Comparison of ENCODE assay signal across 23 mouse cellular contexts in genomic region chr3:52173490-52173889, GRCm38 (mm10).
DNase-seq lines count a peak whose midpoint lies in the region; ATAC-seq and TF ChIP-seq lines count a peak whose summit lies in the region.
"Had no signal": no experiment of that assay in that cellular context is flagged by ENCODE, and none has a peak within 500 bp of the region (broad histone marks: within the 10 kb centered on the region; RNA-seq: fewer than 3 reads in every experiment).

No protein-coding gene starts in this region.

- no peak overlapping the region for H3K4me2 ChIP-seq in intestine, postnatal 0 days (replicated peaks; ENCODE audit: low read depth)
- no peak overlapping the region for H3K4me2 ChIP-seq in intestine, embryonic 16.5 days (ENCODE audit: low read depth, low read length)
- H3K4me2 ChIP-seq in liver, postnatal 0 days (ENCODE audit: low read depth, low read length), result no peak overlapping the region
- H3K4me2 ChIP-seq in liver, embryonic 11.5 days, result no peak overlapping the region
- no peak overlapping the region for H3K4me2 ChIP-seq in CH12.LX (ENCODE audit: insufficient read depth, low read depth, poor library complexity, severe bottlenecking)
- no peak overlapping the region for H3K4me2 ChIP-seq in stomach, postnatal 0 days (replicated peaks; ENCODE audit: low read depth)
- H3K4me2 ChIP-seq: heart, embryonic 13.5 days; hindbrain, embryonic 12.5 days; limb, embryonic 15.5 days; midbrain, embryonic 12.5 days had no signal

- no peak for ATAC-seq in intestine, postnatal 0 days
- ATAC-seq in intestine, embryonic 16.5 days, result no peak
- ATAC-seq in liver, postnatal 0 days, result no peak
- ATAC-seq in liver, embryonic 11.5 days (replicated peaks; ENCODE audit: low FRiP score), result no peak
- ATAC-seq in stomach, postnatal 0 days (ENCODE audit: low FRiP score, low TSS enrichment), result no peak
- ATAC-seq: forebrain, postnatal 0 days; Patski had no signal

- H3K9ac ChIP-seq in intestine, postnatal 0 days (ENCODE audit: low read depth, low read length), result no peak overlapping the region
- H3K9ac ChIP-seq in intestine, embryonic 16.5 days (ENCODE audit: low read depth, low read length), result no peak overlapping the region
- H3K9ac ChIP-seq in liver, postnatal 0 days (replicated peaks), result no peak overlapping the region
- no peak overlapping the region for H3K9ac ChIP-seq in liver, embryonic 11.5 days (ENCODE audit: low read depth, low read length)
- H3K9ac ChIP-seq in CH12.LX (ENCODE audit: insufficient read depth, low read depth), result no peak overlapping the region
- H3K9ac ChIP-seq in stomach, postnatal 0 days (ENCODE audit: low read length), result no peak overlapping the region
- H3K9ac ChIP-seq: forebrain, postnatal 0 days; heart, embryonic 13.5 days; hindbrain, embryonic 12.5 days; limb, embryonic 15.5 days; midbrain, embryonic 12.5 days had no signal

- H3K36me3 ChIP-seq in intestine, postnatal 0 days (ENCODE audit: control insufficient read depth, insufficient read depth), result no peaks in the 10 kb centered on the region
- H3K36me3 ChIP-seq in intestine, embryonic 16.5 days (ENCODE audit: control insufficient read depth, insufficient read depth, low read length), result no peaks in the 10 kb centered on the region
- H3K36me3 ChIP-seq in liver, postnatal 0 days (replicated peaks; ENCODE audit: insufficient read depth, low read length), result no peaks in the 10 kb centered on the region
- no peaks in the 10 kb centered on the region for H3K36me3 ChIP-seq in liver, embryonic 11.5 days (ENCODE audit: control insufficient read depth, insufficient read depth, low read length)
- H3K36me3 ChIP-seq in CH12.LX (replicated peaks in 1 of 2; ENCODE audit: control insufficient read depth in 1 of 2, insufficient read depth in 1 of 2, low read length in 1 of 2), result no peaks in the 10 kb centered on the region
- H3K36me3 ChIP-seq in stomach, postnatal 0 days (ENCODE audit: control insufficient read depth, insufficient read depth, low read length), result no peaks in the 10 kb centered on the region
- H3K36me3 ChIP-seq: embryonic facial prominence, embryonic 10.5 days; heart, embryonic 13.5 days; hindbrain, embryonic 12.5 days; limb, embryonic 15.5 days; midbrain, embryonic 12.5 days had no signal

- peak; percentile 40 for TF ChIP-seq RAD21 in CH12.LX (IDR thresholded peaks at IDR 0.05; ENCODE audit: low read depth, low read length)

- in situ Hi-C loops in CH12.LX (cut with MboI; ENCODE audit: low pct_ligation_motif_present, low pct_unique_long_range_greater_than_20kb, low sequenced_read_pairs), result no loop called here

- TF ChIP-seq POLR2A in CH12.LX (IDR thresholded peaks at IDR 0.05; ENCODE audit: low read depth, low read length), result no peak

- dilution Hi-C loops in CH12.LX (cut with MboI; ENCODE audit: extremely low pct_ligation_motif_present, extremely low pct_unique_long_range_greater_than_20kb, low sequenced_read_pairs), result no loop called here

- TF ChIP-seq EP300 in liver, postnatal 0 days (IDR thresholded peaks at IDR 0.05; ENCODE audit: low read depth), result no peak
- no peak for TF ChIP-seq EP300 in CH12.LX (IDR thresholded peaks at IDR 0.05; ENCODE audit: low read length)
- TF ChIP-seq EP300 in stomach, postnatal 0 days (optimal IDR thresholded peaks at IDR 0.05), result no peak

- H3K27me3 ChIP-seq in intestine, postnatal 0 days (replicated peaks; ENCODE audit: control insufficient read depth, insufficient read depth, low read length), result no peaks in the 10 kb centered on the region
- no peaks in the 10 kb centered on the region for H3K27me3 ChIP-seq in intestine, embryonic 16.5 days (replicated peaks; ENCODE audit: control insufficient read depth, insufficient read depth, low read length)
- H3K27me3 ChIP-seq in liver, postnatal 0 days (ENCODE audit: insufficient read depth, low read length), result no peaks in the 10 kb centered on the region
- H3K27me3 ChIP-seq in liver, embryonic 11.5 days (replicated peaks; ENCODE audit: control insufficient read depth, insufficient read depth, low read length), result no peaks in the 10 kb centered on the region
- no peaks in the 10 kb centered on the region for H3K27me3 ChIP-seq in CH12.LX (replicated peaks)
- H3K27me3 ChIP-seq in stomach, postnatal 0 days (ENCODE audit: control insufficient read depth, insufficient read depth, low read length), result no peaks in the 10 kb centered on the region
- H3K27me3 ChIP-seq: hindbrain, embryonic 12.5 days; midbrain, embryonic 12.5 days; Patski had no signal

- TF ChIP-seq CTCF in intestine, postnatal 0 days (IDR thresholded peaks at IDR 0.05; ENCODE audit: low read depth), result peak; percentile 51
- peak; percentile 25; the same call in 1 of the 2 replicates for TF ChIP-seq CTCF in liver, postnatal 0 days (IDR thresholded peaks at IDR 0.05; ENCODE audit: low read depth)
- TF ChIP-seq CTCF in CH12.LX (conservative IDR thresholded peaks at IDR 0.05 in 1 of 2, IDR thresholded peaks at IDR 0.05 in 1 of 2; ENCODE audit: low read depth in 2 of 2, low read length in 2 of 2), result peak in 1 of 2 experiments; percentile 38; a peak in 2 of 4 replicates
- TF ChIP-seq CTCF in stomach, postnatal 0 days (IDR thresholded peaks at IDR 0.05; ENCODE audit: low read depth), result peak; percentile 40

- 91% methylated on average over 1 of the region's 1 CpGs for WGBS in intestine, postnatal 0 days
- WGBS in intestine, embryonic 16.5 days, result 69% methylated on average over 1 of the region's 1 CpGs
- WGBS in liver, postnatal 0 days (ENCODE audit: insufficient replicate concordance), result 82% methylated on average over 1 of the region's 1 CpGs
- WGBS in liver, embryonic 11.5 days, result 94% methylated on average over 1 of the region's 1 CpGs
- WGBS in stomach, postnatal 0 days, result 84% methylated on average over 1 of the region's 1 CpGs

- H3K79me2 ChIP-seq in CH12.LX (replicated peaks; ENCODE audit: control insufficient read depth, extremely low read depth, insufficient read depth, poor library complexity, severe bottlenecking), result no peaks in the 10 kb centered on the region

- H3K27ac ChIP-seq in intestine, postnatal 0 days (ENCODE audit: low read depth, low read length), result no peak overlapping the region
- no peak overlapping the region for H3K27ac ChIP-seq in intestine, embryonic 16.5 days (ENCODE audit: low read length)
- no peak overlapping the region for H3K27ac ChIP-seq in liver, postnatal 0 days (ENCODE audit: low read depth)
- no peak overlapping the region for H3K27ac ChIP-seq in liver, embryonic 11.5 days (ENCODE audit: low read depth, low read length)
- no peak overlapping the region for H3K27ac ChIP-seq in CH12.LX (ENCODE audit: insufficient read depth, low read depth)
- no peak overlapping the region for H3K27ac ChIP-seq in stomach, postnatal 0 days (replicated peaks)
- H3K27ac ChIP-seq: embryonic facial prominence, embryonic 10.5 days; heart, embryonic 13.5 days; hindbrain, embryonic 12.5 days; limb, embryonic 15.5 days; midbrain, embryonic 12.5 days had no signal

- no peak overlapping the region for H3K4me3 ChIP-seq in intestine, postnatal 0 days (ENCODE audit: low read depth, low read length)
- no peak overlapping the region for H3K4me3 ChIP-seq in intestine, embryonic 16.5 days (ENCODE audit: low read length)
- no peak overlapping the region for H3K4me3 ChIP-seq in liver, postnatal 0 days (ENCODE audit: low read depth, low read length)
- no peak overlapping the region for H3K4me3 ChIP-seq in liver, embryonic 11.5 days (ENCODE audit: low read depth, low read length)
- H3K4me3 ChIP-seq in CH12.LX (replicated peaks in 1 of 3; ENCODE audit: low read depth in 2 of 3, low read length in 2 of 3, poor library complexity in 1 of 3), result no peak overlapping the region
- H3K4me3 ChIP-seq in stomach, postnatal 0 days (ENCODE audit: low read depth, low read length), result no peak overlapping the region
- H3K4me3 ChIP-seq: embryonic facial prominence, embryonic 10.5 days; heart, embryonic 13.5 days; hindbrain, embryonic 12.5 days; limb, embryonic 15.5 days; midbrain, embryonic 12.5 days had no signal

- no peaks in the 10 kb centered on the region for H3K9me3 ChIP-seq in intestine, postnatal 0 days (ENCODE audit: control insufficient read depth)
- H3K9me3 ChIP-seq in intestine, embryonic 16.5 days (ENCODE audit: control insufficient read depth, low read length), result no peaks in the 10 kb centered on the region
- no peaks in the 10 kb centered on the region for H3K9me3 ChIP-seq in liver, postnatal 0 days (ENCODE audit: low read length)
- H3K9me3 ChIP-seq in liver, embryonic 11.5 days (ENCODE audit: control insufficient read depth, low read length), result no peaks in the 10 kb centered on the region
- H3K9me3 ChIP-seq in CH12.LX (replicated peaks; ENCODE audit: low read length), result no peaks in the 10 kb centered on the region
- no peaks in the 10 kb centered on the region for H3K9me3 ChIP-seq in stomach, postnatal 0 days (ENCODE audit: control insufficient read depth, low read length)
- H3K9me3 ChIP-seq: embryonic facial prominence, embryonic 10.5 days; heart, embryonic 13.5 days; hindbrain, embryonic 12.5 days; limb, embryonic 15.5 days; midbrain, embryonic 12.5 days had no signal

- no peaks in the 10 kb centered on the region for H3K4me1 ChIP-seq in intestine, postnatal 0 days (replicated peaks; ENCODE audit: control insufficient read depth, insufficient read depth, low read length)
- peaks cover under 1% of the 10 kb centered on the region; the same call in 1 of the 2 replicates for H3K4me1 ChIP-seq in intestine, embryonic 16.5 days (ENCODE audit: control insufficient read depth, insufficient read depth, low read length)
- no peaks in the 10 kb centered on the region for H3K4me1 ChIP-seq in liver, postnatal 0 days (ENCODE audit: insufficient read depth)
- H3K4me1 ChIP-seq in liver, embryonic 11.5 days (replicated peaks; ENCODE audit: control insufficient read depth, insufficient read depth, low read length), result no peaks in the 10 kb centered on the region
- peaks cover 3 to 18% of the 10 kb centered on the region in 2 experiments; a peak in 2 of 4 replicates for H3K4me1 ChIP-seq in CH12.LX (ENCODE audit: control insufficient read depth in 1 of 2, insufficient read depth in 2 of 2)
- 0 out of 2 replicates have a peak, but pooled peaks cover 2% of the 10 kb centered on the region for H3K4me1 ChIP-seq in stomach, postnatal 0 days (replicated peaks; ENCODE audit: control insufficient read depth, insufficient read depth)

- no peak for DNase-seq in liver, postnatal 0 days
- no peak for DNase-seq in liver, embryonic 11.5 days (ENCODE audit: low spot score)
- DNase-seq in CH12.LX (ENCODE audit: extremely low read depth), result no peak
- DNase-seq in stomach, postnatal 0 days (ENCODE audit: low spot score), result no peak
- no peak for DNase-seq in lung, adult 18-20 months
- DNase-seq: adrenal gland, adult 2 months; cerebellum, adult 11 months; cerebellum, postnatal 10 days; forebrain, postnatal 0 days; gastrocnemius, postnatal 14 days; heart, adult 18-20 months; heart, postnatal 14 days; kidney, postnatal 36 days; left cerebral cortex, postnatal 4 days; lung, postnatal 10 days had no signal

TF ChIP-seq in CH12.LX, 34 proteins besides CTCF, POLR2A, EP300 and RAD21:
- TF ChIP-seq TCF12 (IDR thresholded peaks at IDR 0.05; ENCODE audit: low read depth, low read length) (no peak), SMC3 (IDR thresholded peaks at IDR 0.05; ENCODE audit: low read depth, low read length) (peak; percentile 45; the same call in 1 of the 2 replicates), MAZ (IDR thresholded peaks at IDR 0.05; ENCODE audit: low read depth, low read length) (no peak), CHD1 (IDR thresholded peaks at IDR 0.05; ENCODE audit: low read depth, low read length) (no peak)
